Mouse (Mus musculus): ENCODE data around the gene Nfyc. TPM values are rescaled to one million over a fixed set of nuclear protein-coding genes. Genes with fewer than 3 reads are reported as not detected.
A peak's percentile ranks its signal among the peaks of the same experiment; 100 is the strongest.

The Nfyc gene
- total RNA-seq, 2 experiments from 2014 or later = 49.9 to 53.7 TPM

DNA sequence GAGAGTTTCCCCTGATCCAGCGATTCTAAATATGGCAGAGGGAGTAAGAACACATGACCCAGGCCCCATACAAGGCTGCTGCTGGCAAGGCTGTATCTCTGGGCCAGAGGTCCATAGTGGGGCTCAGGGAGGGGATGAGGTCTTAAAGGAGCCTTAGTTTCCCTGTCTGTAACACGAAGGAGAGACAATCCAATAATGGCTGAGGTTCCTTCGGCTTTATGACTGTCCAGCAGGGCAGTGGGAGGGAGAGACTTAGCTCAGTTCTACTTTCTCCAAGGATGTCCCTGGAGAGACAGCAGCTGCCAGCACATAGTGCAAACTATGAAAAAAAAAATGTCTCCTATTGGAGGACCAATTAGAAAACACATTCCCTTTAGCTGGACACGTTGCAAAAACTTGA, 105.2 kb downstream of the Nfyc start:
- no peak for DNase-seq (ENCODE audit: extremely low spot score in 1 of 2, low spot score in 2 of 2)
- intact Hi-C loops (cut with DNase I) = no loop called here
- H3K27ac ChIP-seq = no peak overlapping the region
- H3K4me3 ChIP-seq = no peak overlapping the region
- TF ChIP-seq CTCF (IDR thresholded peaks at IDR 0.05) = no peak

DNA sequence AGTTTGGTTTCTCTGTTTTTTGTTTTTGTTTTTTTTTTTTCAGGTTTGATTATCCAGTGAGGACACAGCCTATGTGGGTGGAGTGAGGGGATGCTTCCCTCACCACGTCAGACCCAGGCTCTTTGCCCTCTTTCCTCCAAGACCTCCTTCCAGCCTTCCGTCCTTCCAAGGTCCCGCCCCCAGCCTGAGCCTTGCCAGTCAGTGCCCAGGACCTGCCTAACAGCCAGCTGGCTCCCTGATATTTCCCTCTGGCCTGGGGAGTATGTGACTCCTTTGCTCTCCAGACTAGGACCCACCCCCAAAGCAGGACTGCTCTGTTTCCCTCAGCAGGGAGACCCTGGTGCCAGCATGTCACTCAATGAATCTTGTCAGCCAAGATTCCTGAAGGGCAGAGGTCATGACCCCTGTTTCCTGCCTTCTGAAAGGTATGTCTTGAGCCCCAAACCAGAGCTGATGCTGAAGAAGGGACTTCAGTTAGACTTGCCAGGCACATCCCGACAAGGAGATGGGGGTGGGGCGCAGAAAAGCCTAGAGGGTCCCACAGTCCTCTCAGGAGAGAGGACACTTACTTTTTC, 105.8 kb downstream of the Nfyc start:
- no peak for DNase-seq (ENCODE audit: extremely low spot score in 1 of 2, low spot score in 2 of 2)
- TF ChIP-seq CTCF (IDR thresholded peaks at IDR 0.05) = no peak
- intact Hi-C loops (cut with DNase I) = no loop called here
- no peak overlapping the region for H3K4me3 ChIP-seq
- no peak overlapping the region for H3K27ac ChIP-seq

DNA sequence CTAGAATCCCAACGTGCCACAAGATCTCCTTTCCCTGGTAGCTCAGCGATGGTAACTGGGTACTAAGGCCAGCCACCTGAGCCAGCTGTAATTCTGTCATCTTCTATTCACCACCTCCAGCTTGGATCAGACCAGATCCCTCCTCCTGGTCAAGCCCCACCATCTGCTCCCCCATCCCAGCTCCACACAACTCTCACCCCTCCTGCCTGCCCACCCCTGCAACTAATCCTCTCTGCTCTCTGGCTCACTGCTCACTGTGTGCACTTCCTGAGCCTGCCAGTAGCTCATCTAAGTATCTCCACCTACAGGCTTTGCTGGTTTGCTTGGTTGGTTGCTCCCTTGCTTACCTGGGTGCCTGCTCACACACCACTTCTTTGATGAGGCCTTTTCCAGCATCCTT, 109.8 kb downstream of the Nfyc start:
- TF ChIP-seq CTCF (IDR thresholded peaks at IDR 0.05) = no peak
- no peak overlapping the region for H3K4me3 ChIP-seq
- DNase-seq (ENCODE audit: extremely low spot score in 1 of 2, low spot score in 2 of 2) = no peak
- intact Hi-C loops (cut with DNase I) = no loop called here
- H3K27ac ChIP-seq = no peak overlapping the region

DNA sequence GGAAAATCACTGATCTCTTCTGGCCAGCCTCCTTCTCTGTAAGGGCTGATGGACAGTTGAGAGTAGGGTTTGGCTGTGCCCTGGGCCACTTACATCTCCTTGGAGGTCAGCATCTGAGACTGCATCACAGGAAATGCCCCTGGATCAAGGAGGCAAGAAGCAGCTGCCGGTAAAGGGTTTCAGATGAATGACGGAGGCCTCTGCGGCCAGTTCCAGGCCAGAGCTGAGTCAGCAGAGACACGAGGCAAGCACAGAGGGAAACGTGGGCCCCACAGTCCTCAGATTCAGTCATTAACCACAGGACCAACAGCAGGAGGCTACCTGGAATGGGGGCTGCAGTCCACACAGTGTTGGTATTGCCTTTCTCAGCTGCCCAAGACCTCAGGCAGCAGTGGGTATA, 112.2 kb downstream of the Nfyc start:
- intact Hi-C loops (cut with DNase I) = no loop called here
- TF ChIP-seq CTCF (IDR thresholded peaks at IDR 0.05) = no peak
- Histone ChIP-seq H3K4me3 (no peak overlapping the region), H3K27ac (no peak overlapping the region)
- no peak for DNase-seq (ENCODE audit: extremely low spot score in 1 of 2, low spot score in 2 of 2)

DNA sequence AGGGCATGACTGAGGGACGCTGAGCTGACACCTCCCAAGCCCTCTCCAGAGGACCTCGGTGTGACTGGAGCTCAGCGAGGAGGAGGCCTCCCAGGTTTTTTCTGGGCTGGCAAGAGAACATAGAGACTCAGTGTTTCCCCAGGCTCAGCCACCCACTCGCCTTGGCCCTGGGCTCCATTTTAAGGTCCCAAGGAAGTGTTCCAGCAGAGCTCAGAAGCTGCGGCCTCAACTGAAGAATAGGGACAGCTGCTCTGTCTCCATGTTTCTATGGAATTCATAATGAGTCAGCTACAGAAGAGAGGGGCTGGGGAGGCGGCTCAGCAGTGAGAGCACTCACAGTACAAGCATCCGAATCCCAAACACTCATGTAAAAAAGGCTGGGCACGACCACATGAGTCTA, 113.8 kb downstream of the Nfyc start:
- peak; percentile 40 to 52 for DNase-seq (ENCODE audit: extremely low spot score in 1 of 2, low spot score in 2 of 2)
- TF ChIP-seq CTCF (IDR thresholded peaks at IDR 0.05) = no peak
- Histone ChIP-seq H3K27ac (peak overlapping the region; percentile 47; the same call in 1 of the 2 replicates), H3K4me3 (no peak overlapping the region)
- intact Hi-C loops (cut with DNase I) = no loop called here

DNA sequence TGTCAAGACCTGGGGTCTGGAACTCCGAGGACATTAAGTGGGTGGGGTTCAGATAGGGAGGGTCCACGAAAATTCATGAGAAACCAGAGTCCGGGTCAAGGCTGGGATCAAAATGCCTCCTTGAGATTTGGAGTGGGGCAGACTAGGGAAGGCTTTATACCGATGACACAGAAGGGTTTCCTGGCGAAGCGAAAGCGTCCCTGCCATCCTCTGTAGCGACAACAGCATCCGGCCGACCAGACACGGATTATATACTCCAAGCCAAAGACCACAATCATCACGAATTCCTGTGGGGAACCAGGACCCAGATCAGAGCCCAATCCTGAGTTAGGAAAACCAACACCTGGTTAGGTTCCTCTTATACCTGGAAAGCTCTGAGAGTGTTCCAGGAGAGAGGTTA, 114.6 kb downstream of the Nfyc start:
- Histone ChIP-seq H3K27ac (peak overlapping the region; percentile 32; the same call in 1 of the 2 replicates), H3K4me3 (peak overlapping the region; percentile 33)
- TF ChIP-seq CTCF (IDR thresholded peaks at IDR 0.05) = no peak
- intact Hi-C loops (cut with DNase I) = no loop called here
- no peak for DNase-seq (ENCODE audit: extremely low spot score in 1 of 2, low spot score in 2 of 2)

DNA sequence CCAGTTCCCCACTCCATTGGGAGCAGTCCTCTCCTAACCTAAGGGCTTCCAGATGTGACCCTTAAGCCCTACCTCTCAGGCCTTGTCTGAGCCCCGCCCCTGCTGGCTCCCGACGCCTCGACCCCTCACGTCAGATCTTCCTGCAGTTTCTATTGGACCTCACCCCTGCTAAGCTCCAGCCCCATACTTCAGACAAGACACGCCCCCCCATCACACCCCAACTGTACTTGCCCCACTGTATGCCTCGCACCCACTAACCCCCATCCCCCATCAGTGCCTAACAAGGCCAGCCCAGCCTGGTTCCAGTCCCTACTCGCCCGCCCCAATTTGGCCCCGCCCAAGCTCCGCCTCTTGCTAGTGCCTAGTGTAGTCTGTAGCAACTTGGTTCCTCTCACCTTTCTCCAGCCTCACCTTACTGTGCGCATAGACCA, 115.2 kb downstream of the Nfyc start:
- H3K4me3 ChIP-seq = peak overlapping the region; percentile 33
- H3K27ac ChIP-seq = no peak overlapping the region
- peak in 1 of 2 experiments; percentile 35 for DNase-seq (ENCODE audit: extremely low spot score in 1 of 2, low spot score in 2 of 2)
- no peak for TF ChIP-seq CTCF (IDR thresholded peaks at IDR 0.05)
- intact Hi-C loops (cut with DNase I) = no loop called here

DNA sequence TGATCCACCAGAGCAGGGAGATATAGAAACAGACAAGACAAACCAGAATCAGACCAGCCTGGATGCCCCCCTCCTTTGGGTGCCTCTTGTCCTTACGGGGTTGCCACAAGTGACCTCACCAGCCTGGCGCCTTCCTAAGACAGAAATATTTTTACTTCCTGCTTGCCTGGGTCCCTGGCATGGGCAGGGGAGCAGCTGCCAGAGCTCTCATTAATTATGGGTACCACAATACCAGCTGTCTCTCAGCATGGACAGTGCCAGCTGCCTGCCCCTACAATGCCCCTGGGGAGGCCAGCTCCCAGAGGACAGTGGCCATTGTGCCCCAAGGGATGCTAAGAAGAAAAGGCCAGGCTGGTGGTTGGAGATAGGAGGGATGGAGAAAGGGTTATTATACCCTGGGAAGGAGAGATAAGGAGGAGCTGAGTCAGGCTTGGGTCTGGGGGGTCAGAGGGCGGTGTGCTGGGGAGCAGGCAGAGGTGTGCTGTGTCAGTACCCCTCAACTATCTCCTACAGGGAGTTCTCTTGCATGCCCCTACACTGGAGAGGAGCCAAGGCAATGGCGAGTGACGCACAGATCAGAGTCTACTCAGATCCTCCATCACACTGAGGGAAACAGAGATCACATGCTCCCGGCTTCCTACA, 117.4 kb downstream of the Nfyc start:
- TF ChIP-seq CTCF (IDR thresholded peaks at IDR 0.05) = no peak
- intact Hi-C loops (cut with DNase I) = no loop called here
- DNase-seq (ENCODE audit: extremely low spot score in 1 of 2, low spot score in 2 of 2) = no peak
- Histone ChIP-seq H3K4me3 (no peak overlapping the region), H3K27ac (no peak overlapping the region)

DNA sequence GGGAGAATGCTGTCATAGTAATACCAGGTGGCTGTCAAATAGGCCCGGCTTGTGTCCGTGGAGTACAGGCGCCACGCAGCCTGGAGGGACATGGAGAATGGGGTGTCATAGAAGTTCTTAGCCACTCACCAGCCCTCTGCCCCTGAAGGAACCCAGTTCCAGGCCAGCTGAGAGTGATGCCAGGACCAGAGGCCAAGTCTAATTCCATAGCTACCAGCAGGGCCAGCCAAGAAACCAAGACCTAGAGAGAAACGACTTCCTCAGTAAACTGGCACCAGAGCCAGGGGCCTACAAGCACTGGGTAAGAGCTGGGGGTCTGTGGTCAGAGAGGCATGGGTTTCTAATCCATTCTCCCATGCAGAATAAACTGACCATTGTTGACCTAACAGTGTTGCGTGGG, 118.4 kb downstream of the Nfyc start:
- Histone ChIP-seq H3K4me3 (no peak overlapping the region), H3K27ac (no peak overlapping the region)
- no peak for DNase-seq (ENCODE audit: extremely low spot score in 1 of 2, low spot score in 2 of 2)
- intact Hi-C loops (cut with DNase I) = no loop called here
- no peak for TF ChIP-seq CTCF (IDR thresholded peaks at IDR 0.05)

DNA sequence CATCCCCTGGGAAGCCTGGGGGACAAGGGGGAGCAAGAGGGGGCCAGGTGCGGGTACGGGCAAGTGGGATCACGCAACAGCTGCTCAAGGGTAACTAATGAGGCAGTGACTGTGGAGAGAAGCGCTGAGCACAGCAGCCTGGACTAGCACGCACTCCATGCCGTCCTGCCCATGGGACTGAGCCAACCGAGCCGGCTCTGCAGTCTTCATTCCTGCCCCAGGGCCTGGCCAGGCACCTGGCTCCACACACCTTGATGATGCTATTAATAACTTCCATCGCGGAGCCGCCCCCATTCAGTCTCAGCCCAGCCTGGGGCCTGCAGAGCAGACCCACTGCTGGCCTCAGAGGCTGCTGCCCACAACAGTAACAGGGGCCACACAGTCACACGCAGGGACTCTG, 119.1 kb downstream of the Nfyc start:
- no peak for TF ChIP-seq CTCF (IDR thresholded peaks at IDR 0.05)
- no peak for DNase-seq (ENCODE audit: extremely low spot score in 1 of 2, low spot score in 2 of 2)
- no peak overlapping the region for H3K27ac ChIP-seq
- no peak overlapping the region for H3K4me3 ChIP-seq
- intact Hi-C loops (cut with DNase I) = no loop called here

Small RNA genes within 50 kb of the gene (microRNA-seq; reads per million reads assigned to microRNA genes)
- 0 reads per million in 2 experiments for gene Gm23936
- gene Mir30c-1 = 148 to 256 reads per million in 2 experiments
- 0 reads per million in 2 experiments for gene Mir30e
- gene Mir30f = 0 reads per million in 2 experiments

Other genes starting within 250 kb of the Nfyc start
- gene Gm8439, start 242.8 kb downstream of the Nfyc start, total RNA-seq (2021) = not detected
- gene Cited4, start 165.0 kb downstream of the Nfyc start, total RNA-seq (2021) = 10 to 100 TPM; 17.9 to 20.2 TPM
- 1 to 10 TPM; 6.9 to 7.5 TPM for gene Kcnq4, start 83.0 kb downstream of the Nfyc start, total RNA-seq (2021)
- gene Rims3, start 23.2 kb upstream of the Nfyc start, total RNA-seq (2021) = 100 to 1,000 TPM; 175 to 181 TPM
- 10 to 100 TPM; 11.5 to 14.7 TPM for gene Exo5, start 93.4 kb upstream of the Nfyc start, total RNA-seq (2021)
- gene Zfp69, start 120.1 kb upstream of the Nfyc start, total RNA-seq (2021) = 1 to 10 TPM; 2.1 to 3.2 TPM
- gene Smap2, start 185.7 kb upstream of the Nfyc start, total RNA-seq (2021) = 100 to 1,000 TPM; 186 to 201 TPM
- 1 to 10 TPM; 7.0 to 7.4 TPM for gene Col9a2, start 207.8 kb upstream of the Nfyc start, total RNA-seq (2021)

Data from left cerebral cortex, adult 2 months (tissue).